Mouse (Mus musculus) forebrain, embryonic 15.5 days (tissue): ENCODE data around the gene Prr5l. TPM values are rescaled to one million over a fixed set of nuclear protein-coding genes. Genes with fewer than 3 reads are reported as not detected.
A peak's percentile ranks its signal among the peaks of the same experiment; 100 is the strongest.

ENCODE experiments used
- ATAC-seq: fragments of 200-750 bp; cut with Nextera tagmentation; replicated peaks from 2 replicates; pipeline ENCODE4 v1.8.0; 2017; ENCODE audit warnings: mild to moderate bottlenecking, moderate TSS enrichment, moderate library complexity
- H3K27ac ChIP-seq: fragments of 300-500 bp; sonication (generic); replicated peaks from 2 replicates; pipeline ENCODE4 v1.5.1; 2015; ENCODE audit warnings: mild to moderate bottlenecking, inconsistent platforms
- H3K27me3 ChIP-seq: fragments of 300-500 bp; sonication (generic); 2 replicates; pipeline ENCODE4 v1.6.1; 2015; ENCODE audit warnings: inconsistent platforms
- H3K36me3 ChIP-seq: fragments of 300-500 bp; sonication (generic); 2 replicates; pipeline ENCODE4 v1.6.1; 2015; ENCODE audit warnings: mild to moderate bottlenecking, inconsistent platforms
- H3K4me1 ChIP-seq: fragments of 300-500 bp; sonication (generic); 2 replicates; pipeline ENCODE4 v1.6.1; 2015; ENCODE audit warnings: inconsistent platforms
- H3K4me2 ChIP-seq: fragments of 300-500 bp; sonication (generic); replicated peaks from 2 replicates; pipeline ENCODE4 v1.6.1; 2015; ENCODE audit warnings: mild to moderate bottlenecking, inconsistent platforms
- H3K4me3 ChIP-seq: fragments of 300-500 bp; sonication (generic); 2 replicates; pipeline ENCODE4 v1.5.1; 2015; ENCODE audit warnings: mild to moderate bottlenecking, inconsistent platforms
- H3K9ac ChIP-seq: fragments of 300-500 bp; sonication (generic); replicated peaks from 2 replicates; pipeline ENCODE4 v1.6.1; 2015; ENCODE audit warnings: mild to moderate bottlenecking, inconsistent platforms
- H3K9me3 ChIP-seq: fragments of 300-500 bp; sonication (generic); 2 replicates; pipeline ENCODE4 v1.6.1; 2016; ENCODE audit warnings: inconsistent platforms
- WGBS: fragments of 180-500 bp; shearing (Covaris S2); methylation state at CpG from one replicate; pipeline ENCODE4 v1.1.7; 2015; ENCODE audit warnings: mixed read lengths; 5-methylcytosine and 5-hydroxymethylcytosine counted together
- polyA plus RNA-seq: library from polyadenylated mRNA; unstranded; fragments of >200 nt; fragmentation: Nextera tagmentation; extraction: Ambion mirVana; gene quantifications from 2 replicates; pipeline ENCODE4 v1.2.1, GENCODE M21; 2015

Prr5l gene
- polyA plus RNA-seq, 1 experiment from 2014 or later = 4.9 TPM

GRCm38 (mm10) chr2:101723333-101723881, 159.4 kb downstream of the Prr5l start:
- H3K27me3 ChIP-seq = no peaks in the 10 kb centered on the region
- H3K4me2 ChIP-seq = no peak overlapping the region
- no peaks in the 10 kb centered on the region for H3K9me3 ChIP-seq
- peaks cover 11% of the 10 kb centered on the region for H3K4me1 ChIP-seq
- no peak overlapping the region for H3K9ac ChIP-seq
- 0 out of 2 replicates have a peak, but pooled peaks have one; percentile 17 for ATAC-seq
- no peaks in the 10 kb centered on the region for H3K36me3 ChIP-seq
- WGBS = 35% methylated on average over 10 of the region's 10 CpGs
- no peak overlapping the region for H3K27ac ChIP-seq
- H3K4me3 ChIP-seq = no peak overlapping the region

GRCm38 (mm10) chr2:101722370-101723332, 160.2 kb downstream of the Prr5l start:
- 15% methylated on average over 8 of the region's 8 CpGs for WGBS
- Histone ChIP-seq H3K4me3 (no peak overlapping the region), H3K9ac (no peak overlapping the region), H3K9me3 (no peaks in the 10 kb centered on the region), H3K27me3 (no peaks in the 10 kb centered on the region), H3K4me1 (peaks cover 11% of the 10 kb centered on the region), H3K36me3 (no peaks in the 10 kb centered on the region), H3K4me2 (no peak overlapping the region), H3K27ac (peak overlapping the region; percentile 29)
- peak; percentile 62 for ATAC-seq

GRCm38 (mm10) chr2:101721835-101722234, 161.0 kb downstream of the Prr5l start:
- Histone ChIP-seq H3K4me2 (no peak overlapping the region), H3K27ac (no peak overlapping the region), H3K36me3 (no peaks in the 10 kb centered on the region), H3K9me3 (no peaks in the 10 kb centered on the region), H3K4me3 (no peak overlapping the region), H3K4me1 (peaks cover 11% of the 10 kb centered on the region), H3K27me3 (no peaks in the 10 kb centered on the region), H3K9ac (no peak overlapping the region)
- 89% methylated on average over 4 of the region's 4 CpGs for WGBS
- ATAC-seq = no peak

GRCm38 (mm10) chr2:101717162-101717561, 165.7 kb downstream of the Prr5l start:
- 97% methylated on average over 13 of the region's 13 CpGs for WGBS

GRCm38 (mm10) chr2:101715650-101716323, 167.0 kb downstream of the Prr5l start:
- H3K27me3 ChIP-seq = no peaks in the 10 kb centered on the region
- H3K4me1 ChIP-seq = no peaks in the 10 kb centered on the region
- H3K9ac ChIP-seq = no peak overlapping the region
- H3K9me3 ChIP-seq = no peaks in the 10 kb centered on the region
- H3K4me3 ChIP-seq = no peak overlapping the region
- 78% methylated on average over 8 of the region's 8 CpGs for WGBS
- no peak overlapping the region for H3K4me2 ChIP-seq
- H3K36me3 ChIP-seq = no peaks in the 10 kb centered on the region
- no peak overlapping the region for H3K27ac ChIP-seq
- ATAC-seq = no peak

More at GRCm38 (mm10) chr2:101717162-101717561, 165.7 kb downstream of the Prr5l start:
- no peak overlapping the region for H3K9ac ChIP-seq
- H3K9me3 ChIP-seq = no peaks in the 10 kb centered on the region
- no peak overlapping the region for H3K27ac ChIP-seq
- no peaks in the 10 kb centered on the region for H3K36me3 ChIP-seq
- no peak overlapping the region for H3K4me2 ChIP-seq
- no peaks in the 10 kb centered on the region for H3K4me1 ChIP-seq
- H3K27me3 ChIP-seq = no peaks in the 10 kb centered on the region
- H3K4me3 ChIP-seq = no peak overlapping the region
- no peak for ATAC-seq

GRCm38 (mm10) chr2:101711608-101712007, 171.2 kb downstream of the Prr5l start:
- no peak for ATAC-seq
- H3K9me3 ChIP-seq = no peaks in the 10 kb centered on the region
- no peak overlapping the region for H3K9ac ChIP-seq
- no peaks in the 10 kb centered on the region for H3K27me3 ChIP-seq
- H3K4me2 ChIP-seq = no peak overlapping the region
- H3K4me1 ChIP-seq = no peaks in the 10 kb centered on the region
- no peak overlapping the region for H3K4me3 ChIP-seq
- 95% methylated on average over 3 of the region's 3 CpGs for WGBS
- no peak overlapping the region for H3K27ac ChIP-seq
- H3K36me3 ChIP-seq = no peaks in the 10 kb centered on the region

GRCm38 (mm10) chr2:101705941-101706485, 176.8 kb downstream of the Prr5l start:
- Histone ChIP-seq H3K36me3 (0 out of 2 replicates have a peak, but pooled peaks cover 1% of the 10 kb centered on the region), H3K27me3 (no peaks in the 10 kb centered on the region), H3K9ac (no peak overlapping the region), H3K4me2 (no peak overlapping the region), H3K27ac (no peak overlapping the region), H3K4me1 (no peaks in the 10 kb centered on the region), H3K4me3 (no peak overlapping the region), H3K9me3 (no peaks in the 10 kb centered on the region)
- ATAC-seq = no peak
- 52% methylated on average over 5 of the region's 5 CpGs for WGBS

- Histone ChIP-seq H3K4me3 (no peak overlapping the region), H3K36me3 (peaks cover 43% of the 10 kb centered on the region), H3K27ac (no peak overlapping the region), H3K27me3 (no peaks in the 10 kb centered on the region), H3K9ac (no peak overlapping the region), H3K4me1 (no peaks in the 10 kb centered on the region), H3K4me2 (no peak overlapping the region), H3K9me3 (no peaks in the 10 kb centered on the region)
- 90% methylated on average over 4 of the region's 4 CpGs for WGBS
- ATAC-seq = no peak
These were observed 183.5 kb downstream of the Prr5l start for GRCm38 (mm10) chr2:101699284-101699683.

GRCm38 (mm10) chr2:101695584-101695983, 187.2 kb downstream of the Prr5l start:
- no peak for ATAC-seq
- Histone ChIP-seq H3K27me3 (no peaks in the 10 kb centered on the region), H3K36me3 (peaks cover 57% of the 10 kb centered on the region), H3K4me2 (no peak overlapping the region), H3K4me3 (no peak overlapping the region), H3K9me3 (no peaks in the 10 kb centered on the region), H3K9ac (no peak overlapping the region), H3K4me1 (no peaks in the 10 kb centered on the region), H3K27ac (no peak overlapping the region)
- WGBS = 89% methylated on average over 7 of the region's 7 CpGs

- Histone ChIP-seq H3K9me3 (no peaks in the 10 kb centered on the region), H3K27ac (no peak overlapping the region), H3K4me1 (no peaks in the 10 kb centered on the region), H3K9ac (no peak overlapping the region), H3K36me3 (peaks cover 61% of the 10 kb centered on the region), H3K4me2 (no peak overlapping the region), H3K4me3 (no peak overlapping the region), H3K27me3 (no peaks in the 10 kb centered on the region)
- WGBS = 60% methylated on average over 5 of the region's 5 CpGs
- ATAC-seq = 0 out of 2 replicates have a peak, but pooled peaks have one; percentile 42
These were observed 189.1 kb downstream of the Prr5l start for GRCm38 (mm10) chr2:101693577-101694215.

- Histone ChIP-seq H3K4me1 (no peaks in the 10 kb centered on the region), H3K9me3 (no peaks in the 10 kb centered on the region), H3K9ac (no peak overlapping the region), H3K4me2 (no peak overlapping the region), H3K27ac (no peak overlapping the region), H3K27me3 (no peaks in the 10 kb centered on the region), H3K36me3 (peaks cover 58% of the 10 kb centered on the region), H3K4me3 (no peak overlapping the region)
- WGBS = 55% methylated on average over 4 of the region's 4 CpGs
- ATAC-seq = no peak
These were observed 189.8 kb downstream of the Prr5l start for GRCm38 (mm10) chr2:101693043-101693442.
